Mouse (Mus musculus): ENCODE measurements around the gene Corin.

GRCm38 (mm10) chr5:72329453-72329852 is 174.8 kb downstream of the Corin start:
- TF ChIP-seq CTCF (IDR thresholded peaks at IDR 0.05; ENCODE audit: borderline replicate concordance, control insufficient read depth, extremely low read depth, insufficient read depth, low read length, poor library complexity) (no peak), POLR2A (IDR thresholded peaks at IDR 0.05; ENCODE audit: control insufficient read depth, extremely low read depth, insufficient read depth, low read length, poor library complexity) (no peak)

Data from thymus, adult 2 months (tissue).